Mouse (Mus musculus): ENCODE results near the gene Rab7.

- TF ChIP-seq GATA1 (IDR thresholded peaks at IDR 0.05; ENCODE audit: borderline replicate concordance, low read length): no peak
- no peak for TF ChIP-seq FLI1 (IDR thresholded peaks at IDR 0.05; ENCODE audit: low read length)
These were observed 6.1 kb upstream of the Rab7 start for GRCm38 (mm10) chr6:88051206-88051605.

Measured in megakaryocyte, embryonic 14.5 days (primary cell).